Comparison of ENCODE assay signal across 9 mouse cellular contexts in the genomic region with DNA sequence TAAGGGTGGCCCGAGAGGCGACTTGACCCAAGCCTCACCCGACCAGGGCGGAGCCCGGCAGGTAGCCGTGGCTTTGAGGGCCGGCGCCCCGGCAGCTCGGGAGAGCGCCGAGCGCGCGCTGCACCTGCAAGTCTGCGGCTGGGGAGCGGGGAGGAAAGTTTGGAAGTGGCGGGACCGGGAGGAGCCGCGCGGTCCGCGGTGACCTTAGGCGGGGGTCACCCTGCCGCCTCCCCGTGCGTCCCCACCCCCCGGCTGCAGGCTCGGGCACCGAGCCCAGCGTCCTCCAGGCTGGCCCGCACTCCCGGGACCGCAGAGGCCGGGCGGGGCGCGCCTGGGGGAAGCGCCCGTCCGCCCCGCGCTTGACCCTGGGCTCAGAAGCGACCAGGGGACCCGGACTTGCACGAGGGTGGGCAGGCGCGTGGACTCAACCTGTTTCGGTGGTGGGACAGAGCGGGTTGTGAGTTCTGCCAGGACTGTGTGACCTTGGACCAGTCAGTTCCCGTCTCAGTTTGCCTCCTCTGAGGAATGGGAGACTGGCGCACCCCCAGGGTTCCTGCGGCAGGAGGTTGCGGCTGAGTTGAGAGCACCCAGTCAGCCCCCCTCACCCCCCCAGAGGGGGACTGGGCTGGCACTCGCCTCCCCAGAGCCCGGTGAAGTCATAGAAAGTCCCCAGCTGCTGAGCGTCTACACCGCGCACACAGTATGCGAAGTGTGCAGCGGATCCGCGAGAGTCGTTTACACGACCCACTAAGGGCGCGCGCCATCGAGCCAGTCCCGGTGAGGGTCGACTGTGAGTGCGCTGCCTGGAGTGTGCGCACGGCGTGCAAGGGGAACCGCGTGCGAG. TPM values are rescaled to one million over a fixed set of nuclear protein-coding genes. Genes with fewer than 3 reads are reported as not detected.
A peak's percentile ranks its signal among the peaks of the same experiment; 100 is the strongest.
DNase-seq lines count a peak whose midpoint lies in the region; ATAC-seq lines count a peak whose summit lies in the region.
"Had no signal": no experiment of that assay in that cellular context is flagged by ENCODE, and none has a peak within 500 bp of the region (broad histone marks: within the 10 kb centered on the region; RNA-seq: fewer than 3 reads in every experiment).

No protein-coding gene starts in this region.

- H3K36me3 ChIP-seq in heart, embryonic 16.5 days (ENCODE audit: control insufficient read depth, insufficient read depth): no peaks in the 10 kb centered on the region
- H3K36me3 ChIP-seq in limb, embryonic 12.5 days: no peaks in the 10 kb centered on the region

- peak; percentile 14; the same call in 1 of the 2 replicates for ATAC-seq in heart, embryonic 16.5 days (replicated peaks; ENCODE audit: extremely low read depth, insufficient read depth, low FRiP score)
- ATAC-seq in limb, embryonic 12.5 days (ENCODE audit: insufficient number of reproducible peaks, insufficient read depth, low FRiP score, low TSS enrichment, low read depth): no peak

- peak overlapping the region; percentile 100 for H3K4me2 ChIP-seq in heart, embryonic 16.5 days (ENCODE audit: low read depth, low read length)
- H3K4me2 ChIP-seq in limb, embryonic 12.5 days: peak overlapping the region; percentile 100

- peak overlapping the region; percentile 73 for H3K9ac ChIP-seq in heart, embryonic 16.5 days (ENCODE audit: low read length)
- peak overlapping the region; percentile 57; the same call in 1 of the 2 replicates for H3K9ac ChIP-seq in limb, embryonic 12.5 days (replicated peaks)

- peak overlapping the region; percentile 60 for H3K4me3 ChIP-seq in brown adipose tissue, adult 24 weeks (ENCODE audit: insufficient read depth, low read depth, low read length)
- peak overlapping the region; percentile 77 for H3K4me3 ChIP-seq in heart, embryonic 16.5 days (ENCODE audit: low read length)
- peak overlapping the region; percentile 71 for H3K4me3 ChIP-seq in limb, embryonic 12.5 days (replicated peaks)

- 1% methylated on average over 75 of the region's 79 CpGs for WGBS in heart, embryonic 16.5 days
- 2% methylated on average over 69 of the region's 79 CpGs for WGBS in limb, embryonic 12.5 days

- peak; percentile 39 for DNase-seq in kidney, adult 11 months
- no peak for DNase-seq in kidney, adult 9 months
- DNase-seq in neural tube, embryonic 10.5 days (ENCODE audit: extremely low spot score, low spot score): peak; percentile 27
- DNase-seq in right cerebral cortex, adult 18-20 months: no peak
- no peak for DNase-seq in urinary bladder, adult 2 months (ENCODE audit: low spot score)

- no peaks in the 10 kb centered on the region for H3K9me3 ChIP-seq in heart, embryonic 16.5 days (replicated peaks; ENCODE audit: control insufficient read depth, low read length)
- H3K9me3 ChIP-seq in limb, embryonic 12.5 days: no peaks in the 10 kb centered on the region

- H3K4me1 ChIP-seq in brown adipose tissue, adult 24 weeks (ENCODE audit: control insufficient read depth, insufficient read depth, insufficient read length, low read length): 0 out of 2 replicates have a peak, but pooled peaks cover 2% of the 10 kb centered on the region
- H3K4me1 ChIP-seq in heart, embryonic 16.5 days (ENCODE audit: control insufficient read depth, insufficient read depth, low read length): peaks cover 27% of the 10 kb centered on the region
- H3K4me1 ChIP-seq in limb, embryonic 12.5 days (replicated peaks): peaks cover 39% of the 10 kb centered on the region

- no peak overlapping the region for H3K27ac ChIP-seq in brown adipose tissue, adult 24 weeks (replicated peaks; ENCODE audit: low read depth, low read length)
- H3K27ac ChIP-seq in heart, embryonic 16.5 days (ENCODE audit: low read length): no peak overlapping the region
- no peak overlapping the region for H3K27ac ChIP-seq in limb, embryonic 12.5 days
- H3K27ac ChIP-seq: macrophage had no signal

- H3K27me3 ChIP-seq in heart, embryonic 16.5 days (ENCODE audit: control insufficient read depth, insufficient read depth, low read length): peaks cover 29% of the 10 kb centered on the region
- peaks cover 70% of the 10 kb centered on the region for H3K27me3 ChIP-seq in limb, embryonic 12.5 days

RNA-seq across cellular contexts. Expression of a gene that starts 0.9 kb away (rescaled TPM):
- polyA plus RNA-seq in brown adipose tissue, adult 24 weeks (2012; ENCODE audit: insufficient read depth, insufficient read length, missing spikeins): 7.4 and 8.8 TPM in 2 replicates
- 9.8 and 10.6 TPM in 2 replicates for polyA plus RNA-seq in heart, embryonic 16.5 days (2015; fragmentation: Nextera tagmentation; extraction: Ambion mirVana)
- polyA plus RNA-seq in limb, embryonic 12.5 days (2016; fragmentation: Nextera tagmentation; extraction: Ambion mirVana): 0.49 and 0.74 TPM in 2 replicates
- 1.5 and 2.0 TPM in 2 replicates for polyA plus RNA-seq in urinary bladder, adult 2 months (2012; rRNA removed)
- polyA plus RNA-seq: macrophage had no signal

RNA-seq across cellular contexts. Expression of a gene that starts 51.9 kb away (rescaled TPM):
- 37.9 and 55.5 TPM in 2 replicates for polyA plus RNA-seq in brown adipose tissue, adult 24 weeks (2012; ENCODE audit: insufficient read depth, insufficient read length, missing spikeins)
- polyA plus RNA-seq in heart, embryonic 16.5 days (2015; fragmentation: Nextera tagmentation; extraction: Ambion mirVana): 51.5 and 53.1 TPM in 2 replicates
- 87.4 and 89.0 TPM in 2 replicates for polyA plus RNA-seq in limb, embryonic 12.5 days (2016; fragmentation: Nextera tagmentation; extraction: Ambion mirVana)
- polyA plus RNA-seq in urinary bladder, adult 2 months (2012; rRNA removed): 35.1 and 36.9 TPM in 2 replicates

Comparison
In these comparisons a context has a peak if more than half of its experiments do, and no peak if none do; other contexts are left out.
1. DNase-seq: peak in kidney, adult 11 months (single experiment) and neural tube, embryonic 10.5 days (single experiment); none in kidney, adult 9 months (single experiment), right cerebral cortex, adult 18-20 months (single experiment) and urinary bladder, adult 2 months (single experiment).
2. Peak in every context shown above with its lines, with median percentiles within 50 percentile points of each other: H3K4me3 ChIP-seq.